Mouse (Mus musculus) intestine, postnatal 0 days (tissue): ENCODE results near the gene Fgfr2. TPM values are rescaled to one million over a fixed set of nuclear protein-coding genes. Genes with fewer than 3 reads are reported as not detected.
A peak's percentile ranks its signal among the peaks of the same experiment; 100 is the strongest.

Experiments
- ATAC-seq: fragments of 200-750 bp; cut with Nextera tagmentation; 2 replicates; pipeline ENCODE4 v1.8.0; 2017; ENCODE audit warnings: mild to moderate bottlenecking, moderate TSS enrichment, moderate library complexity
- H3K27ac ChIP-seq: fragments of 300-500 bp; sonication (generic); 2 replicates; pipeline ENCODE4 v1.5.1; 2014; ENCODE audit warnings: mild to moderate bottlenecking, low read depth, low read length, moderate library complexity
- H3K27me3 ChIP-seq: fragments of 300-500 bp; sonication (generic); replicated peaks from 2 replicates; pipeline ENCODE4 v1.6.1; 2014; ENCODE audit warnings: low read length, mixed read lengths; ENCODE audit not compliant: control insufficient read depth, insufficient read depth
- H3K36me3 ChIP-seq: fragments of 300-500 bp; sonication (generic); 2 replicates; pipeline ENCODE4 v1.6.1; 2014; ENCODE audit warnings: mild to moderate bottlenecking, moderate library complexity; ENCODE audit not compliant: control insufficient read depth, insufficient read depth
- H3K4me1 ChIP-seq: fragments of 300-500 bp; sonication (generic); replicated peaks from 2 replicates; pipeline ENCODE4 v1.6.1; 2014; ENCODE audit warnings: antibody characterized with exemption, low read length, mixed read lengths; ENCODE audit not compliant: control insufficient read depth, insufficient read depth
- H3K4me2 ChIP-seq: fragments of 300-500 bp; sonication (generic); replicated peaks from 2 replicates; pipeline ENCODE4 v1.6.1; 2014; ENCODE audit warnings: low read depth, mild to moderate bottlenecking, moderate library complexity
- H3K4me3 ChIP-seq: fragments of 300-500 bp; sonication (generic); 2 replicates; pipeline ENCODE4 v1.5.1; 2014; ENCODE audit warnings: low read depth, low read length
- H3K9ac ChIP-seq: fragments of 300-500 bp; sonication (generic); 2 replicates; pipeline ENCODE4 v1.6.1; 2014; ENCODE audit warnings: mild to moderate bottlenecking, low read depth, low read length
- H3K9me3 ChIP-seq: fragments of 300-500 bp; sonication (generic); 2 replicates; pipeline ENCODE4 v1.6.1; 2016; ENCODE audit warnings: mixed run types; ENCODE audit not compliant: control insufficient read depth
- CTCF ChIP-seq: sonication (generic); IDR thresholded peaks from 2 replicates; pipeline ENCODE4 v1.5.1; 2016; ENCODE audit warnings: low read depth, mild to moderate bottlenecking, control low read depth, antibody characterized with exemption, moderate library complexity
- WGBS: fragments of 180-500 bp; shearing (Covaris S2); extraction: QIAGEN DNeasy Blood & Tissue Kit; methylation state at CpG from one replicate; pipeline ENCODE4 v1.1.7; 2014; 5-methylcytosine and 5-hydroxymethylcytosine counted together
- polyA plus RNA-seq: library from polyadenylated mRNA; unstranded; fragments of >200 nt; fragmentation: Nextera tagmentation; extraction: Ambion mirVana; gene quantifications from 2 replicates; pipeline ENCODE4 v1.2.1, GENCODE M21; 2015

Fgfr2 gene
- polyA plus RNA-seq, 1 experiment from 2014 or later, result 29.5 TPM

DNA sequence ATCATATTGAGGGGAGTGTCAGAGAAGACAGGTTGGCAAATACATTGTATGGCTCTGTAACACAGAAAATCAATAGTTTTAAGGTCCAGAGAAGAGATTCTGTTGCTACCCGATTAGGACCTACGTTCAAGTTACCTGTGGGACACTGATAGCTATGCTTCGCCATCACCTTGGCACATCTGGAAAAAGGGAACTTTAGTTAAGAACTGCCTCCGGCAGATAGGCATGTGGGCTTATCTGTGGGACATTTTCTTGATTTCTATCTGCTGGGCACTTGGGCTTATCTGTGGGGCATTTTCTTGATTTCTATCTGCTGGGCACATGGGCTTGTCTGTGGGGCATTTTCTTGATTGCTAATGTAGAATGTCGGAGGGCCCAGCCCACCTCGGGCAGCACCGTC is 631.2 kb downstream of the Fgfr2 start:
- H3K9ac ChIP-seq, result no peak overlapping the region
- TF ChIP-seq CTCF, result no peak
- ATAC-seq, result no peak
- no peak overlapping the region for H3K4me2 ChIP-seq
- no peak overlapping the region for H3K4me3 ChIP-seq
- 86% methylated on average over 7 of the region's 7 CpGs for WGBS
- no peaks in the 10 kb centered on the region for H3K27me3 ChIP-seq
- H3K27ac ChIP-seq, result no peak overlapping the region
- no peaks in the 10 kb centered on the region; the same call in 1 of the 2 replicates for H3K4me1 ChIP-seq
- H3K36me3 ChIP-seq, result no peaks in the 10 kb centered on the region
- no peaks in the 10 kb centered on the region for H3K9me3 ChIP-seq

GRCm38 (mm10) chr7:132487361-132487760 is 635.8 kb downstream of the Fgfr2 start:
- Histone ChIP-seq H3K27me3 (no peaks in the 10 kb centered on the region), H3K4me2 (no peak overlapping the region), H3K36me3 (no peaks in the 10 kb centered on the region), H3K9me3 (no peaks in the 10 kb centered on the region), H3K27ac (no peak overlapping the region), H3K4me3 (no peak overlapping the region), H3K9ac (no peak overlapping the region), H3K4me1 (no peaks in the 10 kb centered on the region)
- 57% methylated on average over 6 of the region's 6 CpGs for WGBS
- ATAC-seq, result no peak
- no peak for TF ChIP-seq CTCF

GRCm38 (mm10) chr7:132486403-132487178 is 636.6 kb downstream of the Fgfr2 start:
- WGBS, result 74% methylated on average over 9 of the region's 9 CpGs
- Histone ChIP-seq H3K4me3 (no peak overlapping the region), H3K9me3 (no peaks in the 10 kb centered on the region), H3K36me3 (no peaks in the 10 kb centered on the region), H3K4me2 (no peak overlapping the region), H3K4me1 (no peaks in the 10 kb centered on the region), H3K9ac (no peak overlapping the region), H3K27ac (no peak overlapping the region), H3K27me3 (no peaks in the 10 kb centered on the region)
- no peak for TF ChIP-seq CTCF
- no peak for ATAC-seq

DNA sequence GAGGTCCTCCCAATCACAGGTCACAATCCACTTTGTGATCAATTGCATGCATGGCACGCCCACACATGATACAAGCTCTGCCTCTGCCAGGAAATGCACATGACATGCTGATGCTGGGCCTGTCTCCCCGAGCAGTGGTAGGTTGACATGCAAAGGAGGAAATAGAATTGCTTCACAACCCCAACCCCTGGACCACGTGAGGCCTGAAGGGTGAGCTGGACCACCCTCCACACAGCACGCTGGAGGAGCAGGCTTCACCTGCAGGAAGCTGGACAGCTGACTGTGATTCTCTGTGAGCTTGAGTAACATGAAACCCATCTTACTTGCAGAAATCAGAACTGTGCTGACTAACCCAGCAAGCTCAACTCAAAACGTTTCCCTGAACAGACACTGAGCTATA is 638.7 kb downstream of the Fgfr2 start:
- 30% methylated on average over 5 of the region's 5 CpGs for WGBS
- peak; percentile 53 for ATAC-seq
- Histone ChIP-seq H3K4me1 (0 out of 2 replicates have a peak, but pooled peaks cover 4% of the 10 kb centered on the region), H3K9me3 (no peaks in the 10 kb centered on the region), H3K27me3 (no peaks in the 10 kb centered on the region), H3K4me2 (no peak overlapping the region), H3K27ac (no peak overlapping the region), H3K36me3 (no peaks in the 10 kb centered on the region), H3K4me3 (no peak overlapping the region), H3K9ac (no peak overlapping the region)
- TF ChIP-seq CTCF, result no peak

- no peak for TF ChIP-seq CTCF
- no peak overlapping the region for H3K4me2 ChIP-seq
- H3K9me3 ChIP-seq, result no peaks in the 10 kb centered on the region
- peak; percentile 68 for ATAC-seq
- H3K27ac ChIP-seq, result peak overlapping the region; percentile 7; the same call in 1 of the 2 replicates
- whole genome bisulfite sequencing, result 46% methylated on average over 4 of the region's 4 CpGs
- no peak overlapping the region for H3K4me3 ChIP-seq
- 0 out of 2 replicates have a peak, but pooled peaks cover 4% of the 10 kb centered on the region for H3K4me1 ChIP-seq
- H3K27me3 ChIP-seq, result no peaks in the 10 kb centered on the region
- no peak overlapping the region for H3K9ac ChIP-seq
- H3K36me3 ChIP-seq, result no peaks in the 10 kb centered on the region
Measured at GRCm38 (mm10) chr7:132480696-132481306, 642.3 kb downstream of the Fgfr2 start.

DNA sequence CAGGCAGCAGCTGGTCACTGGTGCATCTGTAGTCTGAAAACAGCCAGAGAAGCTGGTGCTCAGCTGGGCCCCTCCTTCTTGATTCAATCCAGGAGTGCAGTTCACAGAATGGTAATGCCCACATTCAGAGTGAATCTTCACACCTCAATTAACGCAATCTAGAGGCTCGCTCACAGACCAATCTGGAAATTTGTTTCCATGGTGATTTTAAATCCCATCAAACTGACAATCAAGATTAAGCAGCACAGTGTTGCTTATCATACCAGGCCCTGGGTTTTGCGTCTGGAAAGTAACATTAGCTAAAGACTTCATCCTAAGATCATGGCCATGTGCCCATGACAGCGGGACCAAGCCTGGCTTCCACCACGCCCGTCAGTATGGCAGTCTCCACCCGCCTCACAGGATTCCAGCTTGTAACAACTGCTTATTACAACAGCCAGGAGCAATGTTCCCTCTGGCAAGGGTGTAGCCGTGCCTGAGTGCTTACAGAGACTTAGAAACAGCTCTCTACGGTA is 644.8 kb downstream of the Fgfr2 start:
- TF ChIP-seq CTCF, result no peak
- H3K36me3 ChIP-seq, result no peaks in the 10 kb centered on the region
- 59% methylated on average over 9 of the region's 9 CpGs for WGBS
- ATAC-seq, result no peak
- H3K27ac ChIP-seq, result no peak overlapping the region
- no peaks in the 10 kb centered on the region for H3K9me3 ChIP-seq
- no peak overlapping the region for H3K4me3 ChIP-seq
- no peaks in the 10 kb centered on the region for H3K27me3 ChIP-seq
- H3K4me1 ChIP-seq, result 0 out of 2 replicates have a peak, but pooled peaks cover 4% of the 10 kb centered on the region
- H3K4me2 ChIP-seq, result no peak overlapping the region
- no peak overlapping the region for H3K9ac ChIP-seq
